Mouse (Mus musculus) T-helper 1 cell (primary cell): ENCODE data around the gene Proz.

Experiments
- in situ Hi-C: fragments of 300-600 bp; cut with MboI, MseI; formaldehyde crosslinking; loops from one replicate; pipeline ENCODE4 v1.15.1; 2025; ENCODE audit warnings: high pct_unique_total_duplicates

Proz gene

DNA sequence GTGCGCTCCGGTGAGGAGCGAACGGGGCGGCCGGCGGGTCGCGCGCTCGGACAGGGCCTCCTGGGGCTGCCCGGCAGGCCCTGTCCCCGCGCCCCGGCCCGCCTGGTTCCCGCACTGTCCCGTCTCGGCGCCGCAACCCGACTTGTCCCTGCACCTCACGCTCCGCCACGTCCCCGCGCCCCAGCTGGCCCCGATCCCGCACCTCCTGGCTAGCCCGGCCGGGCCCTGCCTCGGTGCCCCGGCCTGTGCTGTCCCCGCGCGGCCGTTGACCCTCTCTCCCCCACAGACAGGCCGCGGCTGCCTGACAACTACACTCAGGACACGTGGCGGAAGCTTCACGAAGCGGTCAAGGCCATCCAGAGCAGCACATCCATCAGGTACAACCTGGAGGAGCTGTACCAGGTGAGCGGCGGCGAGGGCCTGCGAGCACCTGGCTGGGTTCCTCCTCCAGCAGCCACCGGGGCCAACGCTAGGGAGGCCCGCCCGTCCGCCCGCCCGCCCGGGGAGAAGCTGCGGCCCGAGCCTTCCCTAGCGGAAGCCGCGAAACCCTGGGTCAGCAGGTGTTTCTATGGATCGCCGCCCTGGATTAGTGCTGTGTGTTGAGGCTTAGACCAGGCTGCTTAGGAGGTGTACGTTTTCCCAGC, 45.3 kb downstream of the Proz start:
- in situ Hi-C loops, result loop anchor here (5.0 kb wide), 1 partner anchor 676 kb away; no protein-coding TSS in a partner anchor

DNA sequence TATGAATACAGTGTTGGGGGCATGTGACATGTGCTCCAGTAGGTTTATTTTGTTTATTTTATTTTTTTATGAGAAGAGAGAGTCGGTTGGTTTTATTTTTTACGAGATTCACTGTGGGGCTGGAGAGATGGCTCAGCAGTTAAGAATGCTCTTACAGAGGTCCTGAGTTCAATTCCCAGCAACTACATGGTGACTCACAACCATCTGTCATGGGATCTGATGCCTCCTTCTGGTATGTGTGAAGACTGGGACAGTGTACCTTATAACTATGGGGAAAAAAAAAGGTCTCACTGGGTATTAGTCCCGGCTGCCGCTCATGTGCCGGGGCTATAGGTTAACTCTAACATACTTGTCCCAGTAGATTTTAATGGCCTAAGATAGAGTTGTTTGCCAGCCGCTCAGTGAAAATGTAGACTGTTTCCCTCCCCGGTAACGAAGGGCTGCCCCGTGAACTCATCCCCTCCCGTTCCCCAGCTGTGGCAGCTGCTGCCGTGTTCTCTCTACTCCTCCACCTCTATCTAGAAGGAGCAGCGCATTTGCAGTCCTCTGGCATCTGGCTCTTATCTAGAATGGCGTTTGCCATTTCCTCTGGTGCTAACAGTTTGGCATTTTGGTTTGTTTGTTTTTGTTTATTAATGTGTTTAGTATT, 47.4 kb downstream of the Proz start:
- in situ Hi-C loops, result loop anchor here (5.0 kb wide), 1 partner anchor 674 kb away; no protein-coding TSS in a partner anchor

DNA sequence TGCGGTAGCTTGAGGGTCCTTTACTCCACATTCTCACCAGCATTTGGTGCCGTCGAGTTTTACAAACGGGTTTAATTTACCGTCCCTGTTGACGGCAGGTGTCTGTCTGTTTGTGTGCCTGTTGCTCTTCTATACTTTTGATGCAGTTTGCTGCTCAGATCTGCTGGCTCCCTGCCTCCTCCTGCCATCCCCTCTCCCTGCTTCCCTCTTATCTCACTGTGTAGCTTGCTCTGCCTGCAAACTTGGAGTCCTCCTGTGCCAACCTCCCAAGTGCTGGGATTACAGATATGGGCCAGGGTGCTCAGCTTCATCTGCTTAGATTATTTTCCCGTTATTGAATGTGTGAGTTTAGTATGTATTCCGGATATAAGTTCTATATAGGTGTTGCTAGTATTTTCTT, 48.3 kb downstream of the Proz start:
- in situ Hi-C loops, result loop anchor here (5.0 kb wide), 1 partner anchor 673 kb away; no protein-coding TSS in a partner anchor

DNA sequence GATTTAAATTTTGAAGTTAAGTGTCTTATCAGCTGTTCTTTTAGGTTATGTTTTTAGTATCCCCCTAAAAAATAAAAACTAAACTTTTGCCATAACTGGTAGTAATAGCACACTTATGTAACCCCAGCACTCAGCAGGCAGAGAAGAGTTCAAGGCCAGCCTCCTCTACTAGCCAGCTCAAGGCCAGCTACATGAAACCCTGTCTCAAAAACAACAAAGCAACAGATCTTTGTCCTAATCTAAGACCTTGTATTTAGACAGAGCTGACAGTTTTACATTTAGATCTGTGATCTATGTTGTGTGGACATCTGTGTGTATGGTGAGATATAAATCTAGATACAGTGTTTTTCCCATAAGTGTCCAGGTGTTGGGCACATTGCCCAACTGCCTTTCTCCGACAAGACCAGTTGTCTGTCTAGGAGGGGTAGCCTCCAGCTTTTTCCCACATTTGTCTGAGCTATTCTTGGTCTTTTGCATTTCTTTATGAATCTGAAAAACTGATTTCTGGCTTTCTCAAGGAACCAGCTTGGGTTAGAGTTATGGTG, 48.8 kb downstream of the Proz start:
- in situ Hi-C loops, result loop anchor here (5.0 kb wide), 1 partner anchor 673 kb away; no protein-coding TSS in a partner anchor

- in situ Hi-C loops, result no loop called here
Measured at GRCm38 (mm10) chr8:13111917-13112316, 51.2 kb downstream of the Proz start.

DNA sequence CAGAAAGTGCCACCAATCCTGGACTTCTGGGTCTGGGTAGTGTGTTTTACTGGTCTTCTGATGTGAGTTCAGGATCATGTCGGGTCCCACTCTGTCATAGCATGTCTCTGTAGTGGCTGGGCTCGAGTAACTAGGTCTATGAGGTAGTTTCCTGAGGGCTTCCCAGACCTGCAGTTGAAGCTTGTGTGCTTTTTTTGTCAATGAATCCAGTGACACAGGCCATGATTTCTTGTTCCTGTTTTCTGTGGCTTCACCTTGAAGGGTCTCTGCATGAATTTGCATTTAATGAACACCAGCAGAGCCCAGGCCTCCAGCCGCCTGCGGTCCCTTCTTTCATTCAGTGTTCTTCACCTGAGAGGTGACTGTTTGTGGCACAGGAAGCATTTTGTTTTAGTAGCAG, 52.5 kb downstream of the Proz start:
- in situ Hi-C loops, result no loop called here

- in situ Hi-C loops, result no loop called here
Measured at GRCm38 (mm10) chr8:13117096-13117495, 56.4 kb downstream of the Proz start.

DNA sequence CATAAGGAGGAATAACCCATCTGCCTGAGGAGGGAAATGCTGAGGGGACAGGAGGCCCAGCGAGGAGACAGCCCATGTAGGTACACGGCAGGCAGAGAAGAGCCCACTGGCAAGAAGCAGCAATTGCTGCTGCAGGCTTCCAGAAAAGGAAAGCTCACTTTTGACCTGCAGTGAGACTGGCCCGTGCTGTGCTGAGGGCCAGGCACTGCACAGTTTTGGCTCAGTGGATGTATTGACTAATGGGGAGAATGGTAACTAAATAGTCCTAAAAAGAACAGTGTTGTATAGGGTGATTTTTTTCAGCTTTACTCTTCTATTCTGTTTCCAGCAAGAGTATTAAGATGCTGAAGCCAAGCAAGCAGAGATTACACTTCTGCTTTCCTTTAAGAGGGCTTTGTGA, 57.8 kb downstream of the Proz start:
- in situ Hi-C loops, result no loop called here

DNA sequence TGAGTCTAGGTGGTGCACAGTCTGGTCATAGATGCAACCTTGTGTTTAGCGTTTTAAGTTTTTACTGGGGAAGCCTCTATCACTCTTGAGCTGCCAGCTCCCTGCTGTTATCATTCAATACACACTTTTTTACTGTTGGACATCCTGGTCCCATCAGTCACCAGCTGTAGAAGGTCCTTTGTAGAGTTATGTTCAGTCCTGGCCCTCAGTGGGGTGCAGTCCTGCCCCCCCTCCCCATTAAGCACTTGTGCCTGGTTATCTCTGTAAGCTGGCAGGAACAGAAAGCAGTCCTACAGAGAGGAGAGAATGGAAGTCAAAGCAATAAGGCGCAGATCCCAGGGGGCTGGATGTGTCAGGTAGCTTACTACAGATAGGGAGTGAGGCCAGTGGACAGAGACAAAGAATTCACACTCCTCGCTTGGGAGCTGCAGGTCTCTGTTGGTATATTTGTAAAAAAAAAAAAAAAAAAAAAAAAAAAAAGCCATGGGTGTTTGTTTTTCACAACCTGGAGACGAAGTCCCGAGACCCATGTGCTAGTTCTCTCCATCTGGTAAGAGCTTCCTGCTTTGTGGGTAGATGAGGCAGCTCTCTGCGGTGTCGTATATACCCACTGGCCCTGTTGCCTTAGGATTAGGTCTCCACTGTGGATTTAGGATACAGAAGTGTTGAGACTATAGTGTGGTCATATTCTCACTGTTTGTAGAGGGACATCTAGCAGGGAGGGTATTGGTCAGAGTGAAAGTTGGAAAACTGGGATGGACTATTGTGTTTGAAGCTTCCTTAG, 60.4 kb downstream of the Proz start:
- in situ Hi-C loops, result no loop called here

GRCm38 (mm10) chr8:13122887-13123421, 62.2 kb downstream of the Proz start:
- in situ Hi-C loops, result no loop called here

GRCm38 (mm10) chr8:13124897-13125296, 64.2 kb downstream of the Proz start:
- in situ Hi-C loops, result no loop called here
